Mouse (Mus musculus): ENCODE results near the gene Ramp3. TPM values are rescaled to one million over a fixed set of nuclear protein-coding genes. Genes with fewer than 3 reads are reported as not detected.

The Ramp3 gene
- polyA plus RNA-seq, 2 experiments, result 4.5 to 10.3 TPM

DNA sequence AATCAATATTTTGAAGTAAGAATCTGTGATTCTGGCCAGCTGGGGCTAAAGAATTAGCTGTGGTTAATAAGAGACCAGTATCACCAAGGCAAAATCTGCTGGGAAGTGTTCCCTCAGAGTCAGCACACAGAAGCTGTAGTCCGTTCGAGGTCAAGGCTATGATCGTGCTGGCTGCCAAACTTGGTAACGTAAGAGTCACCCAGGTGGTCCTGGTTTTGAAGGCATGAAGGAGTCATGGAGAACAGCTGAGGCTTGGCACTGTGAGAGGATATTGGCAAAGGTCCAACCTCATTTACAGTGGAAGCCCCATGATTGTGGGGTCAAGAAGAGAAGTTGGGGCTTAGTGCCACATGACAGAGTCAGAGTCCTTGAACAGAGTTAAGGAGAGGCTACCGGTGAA, 68.6 kb downstream of the Ramp3 start:
- H3K9me3 ChIP-seq (ENCODE audit: control insufficient read depth, low read length), result no peaks in the 10 kb centered on the region
- H3K4me2 ChIP-seq (replicated peaks; ENCODE audit: low read depth, low read length, severe bottlenecking), result no peak overlapping the region
- no peak for DNase-seq (ENCODE audit: low spot score)
- no peak overlapping the region for H3K9ac ChIP-seq (ENCODE audit: low read depth, low read length, severe bottlenecking)
- H3K4me1 ChIP-seq (ENCODE audit: control insufficient read depth, insufficient read depth, low read length), result no peaks in the 10 kb centered on the region
- ATAC-seq (ENCODE audit: low FRiP score, low read depth), result no peak
- H3K4me3 ChIP-seq (replicated peaks; ENCODE audit: low read length), result no peak overlapping the region
- H3K27ac ChIP-seq (replicated peaks; ENCODE audit: low read depth, low read length), result no peak overlapping the region
- TF ChIP-seq POLR2A (IDR thresholded peaks at IDR 0.05; ENCODE audit: borderline replicate concordance, extremely low read depth, insufficient read depth, insufficient read length), result no peak
- 84% methylated on average over 5 of the region's 5 CpGs for WGBS
- no peaks in the 10 kb centered on the region for H3K27me3 ChIP-seq (ENCODE audit: control insufficient read depth, insufficient read depth, low read length)
- no peaks in the 10 kb centered on the region for H3K36me3 ChIP-seq (ENCODE audit: control insufficient read depth, insufficient read depth, low read length)

Other genes starting within 250 kb of the Ramp3 start
- gene Ppia, start 243.1 kb upstream of the Ramp3 start, polyA plus RNA-seq (2012; rRNA removed), result 2,776 and 3,384 TPM in 2 replicates
- gene Ppia, start 243.1 kb upstream of the Ramp3 start, polyA plus RNA-seq (2014; fragmentation: Nextera tagmentation; extraction: Ambion mirVana), result 4,586 and 4,744 TPM in 2 replicates
- 203 and 273 TPM in 2 replicates for gene H2afv, start 214.1 kb upstream of the Ramp3 start, polyA plus RNA-seq (2012; rRNA removed)
- gene H2afv, start 214.1 kb upstream of the Ramp3 start, polyA plus RNA-seq (2014; fragmentation: Nextera tagmentation; extraction: Ambion mirVana), result 548 and 588 TPM in 2 replicates
- gene Purb, start 182.6 kb upstream of the Ramp3 start, polyA plus RNA-seq (2012; rRNA removed), result 17.6 and 20.9 TPM in 2 replicates
- gene Purb, start 182.6 kb upstream of the Ramp3 start, polyA plus RNA-seq (2014; fragmentation: Nextera tagmentation; extraction: Ambion mirVana), result 24.8 and 27.1 TPM in 2 replicates
- 3.9 and 5.0 TPM in 2 replicates for gene Myo1g, start 137.6 kb upstream of the Ramp3 start, polyA plus RNA-seq (2012; rRNA removed)
- 3.1 and 3.2 TPM in 2 replicates for gene Myo1g, start 137.6 kb upstream of the Ramp3 start, polyA plus RNA-seq (2014; fragmentation: Nextera tagmentation; extraction: Ambion mirVana)
- gene Ccm2, start 111.6 kb upstream of the Ramp3 start, polyA plus RNA-seq (2012; rRNA removed), result 104 and 123 TPM in 2 replicates
- 96.0 and 98.9 TPM in 2 replicates for gene Ccm2, start 111.6 kb upstream of the Ramp3 start, polyA plus RNA-seq (2014; fragmentation: Nextera tagmentation; extraction: Ambion mirVana)
- gene Nacad, start 52.5 kb upstream of the Ramp3 start, polyA plus RNA-seq (2012; rRNA removed), result 2.0 and 2.1 TPM in 2 replicates
- 0.89 and 1.7 TPM in 2 replicates for gene Nacad, start 52.5 kb upstream of the Ramp3 start, polyA plus RNA-seq (2014; fragmentation: Nextera tagmentation; extraction: Ambion mirVana)
- gene Tbrg4, start 32.5 kb upstream of the Ramp3 start, polyA plus RNA-seq (2012; rRNA removed), result 108 and 147 TPM in 2 replicates
- gene Tbrg4, start 32.5 kb upstream of the Ramp3 start, polyA plus RNA-seq (2014; fragmentation: Nextera tagmentation; extraction: Ambion mirVana), result 33.8 and 34.3 TPM in 2 replicates
- gene Wap, start 19.9 kb upstream of the Ramp3 start, polyA plus RNA-seq (2012; rRNA removed), result not detected in 2 replicates
- gene Wap, start 19.9 kb upstream of the Ramp3 start, polyA plus RNA-seq (2014; fragmentation: Nextera tagmentation; extraction: Ambion mirVana), result not detected in 2 replicates
- gene Gm11983, start 179.1 kb downstream of the Ramp3 start, polyA plus RNA-seq (2012; rRNA removed), result not detected in 2 replicates
- not detected in 2 replicates for gene Gm11983, start 179.1 kb downstream of the Ramp3 start, polyA plus RNA-seq (2014; fragmentation: Nextera tagmentation; extraction: Ambion mirVana)